Mouse (Mus musculus): ENCODE data around the gene Nhlh1.
A peak's percentile ranks its signal among the peaks of the same experiment; 100 is the strongest.

The Nhlh1 gene

GRCm38 (mm10) chr1:172053541-172054440 is 3.6 kb downstream of the Nhlh1 start:
- DNase-seq (ENCODE audit: low spot score): no peak

DNA sequence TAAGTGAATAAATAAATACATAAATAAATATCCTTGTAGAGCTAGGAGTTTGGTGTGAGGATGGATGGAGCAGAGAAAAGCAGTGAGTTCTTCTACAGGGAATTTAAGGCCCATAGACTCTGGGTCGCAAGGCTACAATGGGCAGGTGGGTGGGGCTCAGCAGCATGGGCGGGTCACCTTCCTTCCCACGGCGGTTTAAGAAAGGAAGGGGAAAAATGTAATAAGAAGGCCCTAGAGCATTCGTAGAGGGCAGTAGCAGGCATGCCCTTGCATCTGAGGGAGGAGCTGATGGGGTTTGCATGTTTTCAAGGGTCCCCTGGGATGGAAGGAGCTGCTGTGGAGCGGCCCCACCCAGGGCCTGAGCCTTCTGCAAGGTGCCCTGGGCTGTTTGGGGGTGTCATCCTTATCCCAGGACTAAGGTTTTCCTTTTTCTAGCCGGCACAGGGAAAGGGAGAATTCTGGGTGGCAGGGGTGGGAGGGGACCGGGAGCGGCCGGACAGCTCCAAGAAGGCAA is 4.5 kb downstream of the Nhlh1 start:
- DNase-seq (ENCODE audit: low spot score): no peak

- no peak for DNase-seq (ENCODE audit: low spot score)
Measured at GRCm38 (mm10) chr1:172049131-172049782, 8.1 kb downstream of the Nhlh1 start.

DNA sequence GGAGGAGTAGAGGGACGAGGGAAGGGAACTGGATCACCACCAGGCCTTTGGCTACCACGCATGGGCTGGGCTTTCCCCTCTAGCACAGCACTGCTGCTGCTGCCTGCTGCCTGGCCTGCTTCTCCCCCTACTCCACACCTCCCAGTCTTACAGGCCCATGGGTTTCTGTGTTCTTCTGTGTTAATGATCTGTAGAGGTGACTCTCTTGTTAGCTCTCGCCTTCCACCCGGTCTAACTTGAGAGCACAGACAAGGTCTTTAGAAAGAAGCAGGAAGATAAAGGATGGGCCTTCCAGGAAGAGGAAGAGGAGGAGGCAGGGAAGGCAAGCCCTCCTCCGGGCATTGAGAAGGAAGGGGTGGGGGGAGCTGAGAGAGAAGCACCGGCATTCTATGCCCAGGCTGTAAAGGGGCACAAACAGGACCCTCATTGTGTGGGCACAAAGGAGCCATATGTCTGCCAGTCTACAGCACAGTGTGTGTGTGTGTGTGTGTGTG is 9.1 kb downstream of the Nhlh1 start:
- no peak for DNase-seq (ENCODE audit: low spot score)

GRCm38 (mm10) chr1:172046938-172047337 is 10.4 kb downstream of the Nhlh1 start:
- DNase-seq (ENCODE audit: low spot score): peak; percentile 64

DNA sequence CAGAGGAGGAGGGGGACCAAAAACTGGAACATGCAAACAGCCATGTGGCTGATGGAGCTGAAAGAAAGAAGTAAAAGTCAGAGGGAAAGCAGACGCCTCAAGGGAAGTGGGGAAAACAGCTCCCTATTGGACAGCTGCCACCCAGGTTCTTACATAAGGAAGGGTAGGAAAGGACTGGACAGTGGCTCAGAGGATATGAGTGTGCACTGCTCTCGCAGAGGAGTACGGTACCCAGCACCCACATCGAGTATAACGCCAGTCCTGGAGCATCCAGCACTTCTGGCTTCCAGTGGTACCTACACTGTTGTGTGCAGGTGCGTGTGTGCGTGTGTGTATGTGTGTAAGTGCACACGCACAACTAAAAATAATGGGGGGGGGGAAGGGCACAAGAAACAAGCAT is 11.0 kb downstream of the Nhlh1 start:
- no peak for DNase-seq (ENCODE audit: low spot score)

DNA sequence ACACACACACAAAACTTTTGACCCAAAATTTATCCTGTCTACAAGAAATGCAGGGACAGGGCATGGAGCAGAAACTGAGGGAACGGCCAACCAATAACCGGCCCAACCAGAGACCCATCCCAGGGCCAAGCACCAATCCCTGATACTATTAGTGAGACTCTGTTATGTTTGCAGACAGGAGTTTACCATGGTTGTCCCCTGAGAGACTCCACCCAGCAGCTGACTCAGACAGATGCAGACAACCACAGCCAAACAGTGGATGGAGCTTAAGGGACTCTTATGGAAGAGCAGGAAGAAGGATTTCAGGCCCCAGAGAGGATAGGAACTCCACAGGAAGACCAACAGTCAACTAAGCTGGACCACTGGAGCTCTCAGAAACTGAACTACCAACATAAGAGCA is 27.5 kb downstream of the Nhlh1 start:
- DNase-seq (ENCODE audit: low spot score): no peak

GRCm38 (mm10) chr1:172028394-172029275 is 28.7 kb downstream of the Nhlh1 start, which contains the start of gene Vangl2:
Gene Vangl2, minus strand, starts transcription at chr1:172028444.
- DNase-seq (ENCODE audit: low spot score): no peak

- no peak for DNase-seq (ENCODE audit: low spot score)
Measured at GRCm38 (mm10) chr1:172027809-172028102, 29.6 kb downstream of the Nhlh1 start.

- DNase-seq (ENCODE audit: low spot score): peak; percentile 51
Measured at GRCm38 (mm10) chr1:172027010-172027808, 30.2 kb downstream of the Nhlh1 start.

GRCm38 (mm10) chr1:172026201-172026901 is 31.0 kb downstream of the Nhlh1 start:
- no peak for DNase-seq (ENCODE audit: low spot score)

DNA sequence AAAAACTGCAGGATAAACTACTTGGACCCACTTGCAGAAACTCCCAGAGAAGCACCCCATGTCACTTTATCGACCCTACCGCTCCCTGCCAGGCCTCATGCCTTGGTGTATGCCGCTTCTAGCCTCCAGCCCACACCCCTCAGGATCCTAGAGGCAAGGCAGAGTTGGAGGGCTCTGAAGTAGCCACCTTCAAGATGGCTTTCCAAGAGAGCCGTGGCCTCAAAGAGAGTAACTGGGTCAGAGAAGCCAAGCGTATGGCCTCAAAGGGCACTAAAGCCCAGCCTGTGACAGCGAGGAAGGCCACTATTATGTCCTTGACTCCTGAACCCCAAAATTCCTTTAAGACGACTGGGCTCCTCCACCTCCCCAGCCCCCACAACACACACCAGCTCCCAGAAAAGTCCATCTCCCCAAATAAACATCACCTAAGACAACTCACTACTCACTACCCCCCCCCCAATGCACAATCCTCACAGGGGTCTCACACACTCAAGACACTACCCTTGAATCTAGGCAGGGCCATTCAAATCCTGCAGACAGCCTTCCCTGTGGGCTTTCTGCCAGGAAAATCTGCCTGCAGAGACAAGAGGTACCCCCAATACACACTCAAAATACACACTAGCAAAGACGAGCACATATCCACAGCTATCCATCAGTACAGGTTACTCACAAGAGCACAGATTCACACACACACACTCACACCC is 32.0 kb downstream of the Nhlh1 start:
- DNase-seq (ENCODE audit: low spot score): no peak

DNA sequence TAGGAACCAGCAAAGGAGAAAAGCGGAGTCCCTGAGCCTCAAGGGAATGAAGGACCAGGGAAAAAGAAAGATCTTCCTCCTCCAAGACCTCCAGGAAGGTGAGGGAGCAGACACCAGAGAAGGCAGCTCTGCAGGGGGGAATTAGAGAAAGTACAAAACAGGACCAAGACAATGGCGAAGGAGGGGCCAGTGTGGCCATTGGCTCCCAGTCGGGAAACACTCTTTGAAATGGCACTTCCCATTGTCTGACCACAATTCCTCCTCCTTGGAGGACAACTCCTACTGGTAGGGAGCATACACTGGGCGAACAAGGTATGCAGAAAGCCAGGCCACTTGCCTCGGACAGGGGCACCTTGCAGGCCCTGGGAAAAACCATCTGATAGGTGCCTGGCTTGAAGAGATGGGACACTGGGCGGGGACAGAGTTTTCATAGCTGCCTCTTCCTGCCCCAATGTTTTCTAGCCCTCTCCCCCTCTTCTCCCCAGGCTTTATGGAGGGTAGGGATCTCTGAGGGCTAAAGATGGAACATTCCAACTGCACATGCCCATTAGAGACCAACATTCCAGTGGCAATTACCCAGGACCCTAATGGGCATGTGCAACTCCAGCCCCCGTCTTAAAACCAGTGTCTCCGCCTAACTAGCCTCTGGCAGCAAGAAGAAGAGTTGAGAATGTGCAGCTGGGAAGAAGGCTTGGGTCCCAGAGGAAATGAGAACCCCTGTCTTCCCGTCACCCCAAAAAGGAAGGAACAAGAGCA is 33.1 kb downstream of the Nhlh1 start:
- DNase-seq (ENCODE audit: low spot score): no peak

- DNase-seq (ENCODE audit: low spot score): no peak
Measured at GRCm38 (mm10) chr1:172019863-172020521, 37.4 kb downstream of the Nhlh1 start.

- no peak for DNase-seq (ENCODE audit: low spot score)
Measured at GRCm38 (mm10) chr1:172019339-172019738, 38.0 kb downstream of the Nhlh1 start.

DNA sequence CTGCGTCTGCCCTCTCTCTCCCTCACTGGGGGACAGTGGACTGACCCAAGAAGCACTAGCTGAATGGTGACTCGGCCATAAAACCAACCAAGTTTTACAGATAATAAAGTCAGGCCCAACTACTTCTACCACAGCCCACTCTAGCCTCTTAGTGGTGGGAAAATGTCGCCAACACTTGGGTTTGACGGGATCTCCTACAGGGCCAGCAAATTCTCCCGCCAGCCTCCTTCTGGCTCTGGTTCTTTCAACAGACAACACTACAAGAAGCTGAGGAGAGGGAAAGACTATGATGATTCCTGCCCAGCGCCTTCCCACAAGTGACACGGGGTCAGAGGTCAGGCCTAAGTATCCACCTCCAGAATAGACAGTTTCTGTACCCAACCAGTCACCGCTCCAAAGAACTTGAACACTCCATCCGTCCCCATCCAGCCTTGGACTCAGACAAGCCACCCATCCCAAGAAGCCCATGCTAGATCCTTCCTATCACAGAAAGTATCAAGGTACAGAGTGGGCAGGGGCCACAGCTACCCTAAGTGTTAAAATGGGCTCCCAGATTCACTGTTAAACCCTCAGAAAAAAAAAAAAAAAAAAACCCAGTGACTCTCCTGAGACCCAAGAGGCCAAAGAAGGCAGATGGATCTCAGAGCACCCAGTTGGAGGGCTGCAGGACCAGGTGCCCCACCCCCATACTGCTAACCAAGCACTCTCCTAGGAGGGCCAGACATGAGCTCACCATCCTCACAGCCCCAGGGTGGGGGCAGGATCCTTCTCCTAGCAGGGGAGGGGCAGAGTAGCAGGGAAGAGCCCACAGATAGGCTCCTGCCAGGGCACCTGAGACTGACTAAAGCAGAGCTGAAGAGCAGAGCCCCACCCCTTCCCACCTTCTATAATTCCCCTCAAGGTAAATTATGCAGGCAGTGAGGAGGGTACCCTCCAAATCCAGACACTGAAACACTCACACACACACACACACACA is 38.7 kb downstream of the Nhlh1 start:
- DNase-seq (ENCODE audit: low spot score): no peak

DNA sequence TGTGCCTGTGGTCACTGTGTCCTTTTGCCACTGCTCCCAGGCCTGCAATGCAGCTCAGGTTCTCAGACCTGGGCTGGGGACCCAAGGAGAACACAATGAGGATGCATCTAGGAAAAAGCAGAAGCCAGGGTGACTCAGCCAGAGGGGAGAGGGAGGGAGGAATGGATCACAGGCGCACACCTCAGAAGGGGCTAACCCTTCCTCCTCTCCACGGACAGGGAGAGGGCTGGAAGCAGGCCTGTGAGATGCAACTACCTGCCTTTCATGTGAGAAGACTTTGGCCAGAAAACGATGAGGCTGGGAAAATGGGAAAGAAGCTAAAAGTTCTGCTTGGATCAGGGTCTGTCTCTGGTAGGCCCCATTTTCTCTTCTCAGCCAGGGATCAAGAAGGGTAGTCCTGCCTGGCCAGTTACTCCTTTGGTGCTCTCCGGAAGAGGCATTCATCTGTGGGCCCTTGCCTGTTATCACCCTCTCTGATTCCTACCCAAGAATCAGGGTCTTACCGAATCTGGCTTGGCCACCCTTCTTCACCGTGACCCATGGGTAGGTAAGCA is 39.8 kb downstream of the Nhlh1 start:
- no peak for DNase-seq (ENCODE audit: low spot score)
